Mouse (Mus musculus): ENCODE measurements around the gene Zfp651. TPM values are rescaled to one million over a fixed set of nuclear protein-coding genes. Genes with fewer than 3 reads are reported as not detected.

Zfp651 gene
- polyA plus RNA-seq (2016; fragmentation: Nextera tagmentation; extraction: Ambion mirVana): 10.9 and 13.3 TPM in 2 replicates

DNA sequence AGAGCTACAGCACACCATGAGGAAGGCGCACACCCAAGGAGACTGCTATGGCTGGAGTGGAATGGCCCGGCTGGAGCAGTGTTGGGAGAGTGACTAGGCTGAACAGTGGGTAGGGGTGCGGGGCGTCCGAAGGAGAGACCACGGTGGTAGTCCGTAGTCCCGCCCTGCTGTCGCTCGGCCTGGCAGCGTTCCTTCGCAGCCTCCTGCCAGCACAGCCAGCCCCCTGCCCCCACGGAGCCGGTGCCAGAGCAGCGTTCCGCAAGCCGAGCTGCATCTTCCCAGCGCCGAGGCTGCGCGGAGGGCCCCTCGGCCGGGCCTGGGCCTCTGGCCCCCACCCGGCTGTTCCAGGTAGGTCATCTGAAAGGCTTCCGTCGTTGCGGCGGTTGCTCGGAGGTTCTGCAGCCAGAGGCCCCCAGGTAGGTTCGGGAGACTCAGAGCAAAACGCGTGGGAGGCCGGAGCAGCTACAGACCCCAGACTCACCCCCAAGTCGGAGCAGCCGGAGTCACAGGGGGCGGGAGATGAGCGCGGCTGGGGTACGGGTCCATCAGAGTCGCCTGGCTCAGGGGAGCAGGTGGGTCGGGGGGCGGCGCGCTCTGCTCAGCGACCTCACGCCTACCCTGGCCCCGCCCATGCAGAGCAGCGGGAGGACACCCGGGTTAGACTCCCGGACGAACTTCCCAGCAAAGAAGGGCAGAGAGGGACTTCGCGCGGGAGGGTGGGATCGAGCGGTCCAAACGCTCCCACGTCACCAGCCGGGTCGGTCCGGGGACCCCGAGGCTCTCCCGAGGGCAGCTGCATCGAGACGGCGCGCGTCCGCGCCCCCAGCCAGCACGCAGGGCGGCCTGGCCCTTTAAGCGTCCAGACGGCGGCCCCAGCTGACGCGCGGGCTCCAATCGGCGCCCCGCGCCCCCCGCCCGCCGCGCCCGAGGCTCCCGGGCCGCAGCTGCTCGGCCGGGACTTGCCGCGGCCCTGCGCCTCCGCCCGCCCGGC lies at the start of gene Zfp651:
Gene Zfp651, plus strand, starts transcription at position 240 of the 991 bp plus-strand sequence.
- peaks cover 46% of the 10 kb centered on the region for H3K36me3 ChIP-seq
- peak within 1 kb of the TSS; percentile 84 for H3K9ac ChIP-seq (replicated peaks)
- no peaks in the 10 kb centered on the region for H3K9me3 ChIP-seq
- peak within 1 kb of the TSS; percentile 90 for H3K4me2 ChIP-seq (replicated peaks)
- H3K27me3 ChIP-seq: no peaks in the 10 kb centered on the region
- peak; percentile 84 for ATAC-seq (ENCODE audit: low FRiP score, low read depth)
- H3K4me1 ChIP-seq: peaks cover 32% of the 10 kb centered on the region
- H3K27ac ChIP-seq (replicated peaks): peak within 1 kb of the TSS; percentile 90
- H3K4me3 ChIP-seq: peak within 1 kb of the TSS; percentile 85
- under 1% methylated on average over 89 of the region's 97 CpGs for WGBS

GRCm38 (mm10) chr9:121709898-121710583 lies 49.1 kb upstream of the Zfp651 start, which contains the start of gene Ss18l2:
Gene Ss18l2 (plus strand): TSS chr9:121710329.
- H3K36me3 ChIP-seq: peaks cover 9% of the 10 kb centered on the region; the same call in 1 of the 2 replicates
- peak within 1 kb of the TSS; percentile 81 for H3K9ac ChIP-seq (replicated peaks)
- peak within 1 kb of the TSS; percentile 74 for H3K4me2 ChIP-seq (replicated peaks)
- peak within 1 kb of the TSS; percentile 61 for H3K4me3 ChIP-seq
- H3K27me3 ChIP-seq: peaks cover 12% of the 10 kb centered on the region; the same call in 1 of the 2 replicates
- peak; percentile 96 for ATAC-seq (ENCODE audit: low FRiP score, low read depth)
- peak within 1 kb of the TSS; percentile 86 for H3K27ac ChIP-seq (replicated peaks)
- no peaks in the 10 kb centered on the region for H3K9me3 ChIP-seq
- 6% methylated on average over 37 of the region's 37 CpGs for WGBS
- peaks cover 23% of the 10 kb centered on the region for H3K4me1 ChIP-seq

DNA sequence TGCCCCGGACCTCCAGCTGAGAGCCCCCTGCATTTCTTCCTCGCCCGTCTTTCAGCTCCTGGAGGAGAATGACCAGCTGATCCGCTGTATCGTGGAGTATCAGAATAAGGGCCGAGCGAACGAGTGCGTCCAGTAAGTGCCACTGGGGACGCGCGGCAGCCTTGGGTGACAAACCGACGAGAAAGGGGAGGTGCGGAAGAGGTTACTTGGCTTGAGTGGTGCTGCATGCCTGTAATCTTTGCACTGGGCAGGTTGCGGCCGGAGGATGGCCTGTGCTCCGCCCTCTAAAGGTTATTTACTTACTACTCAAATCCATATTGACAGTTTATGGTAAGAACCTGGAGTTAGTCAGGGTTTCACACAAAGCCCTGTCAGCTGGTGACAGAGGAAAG lies 48.5 kb upstream of the Zfp651 start:
- peaks cover 12% of the 10 kb centered on the region; the same call in 1 of the 2 replicates for H3K27me3 ChIP-seq
- peak overlapping the region; percentile 81 for H3K9ac ChIP-seq (replicated peaks)
- H3K9me3 ChIP-seq: no peaks in the 10 kb centered on the region
- peaks cover 9% of the 10 kb centered on the region; the same call in 1 of the 2 replicates for H3K36me3 ChIP-seq
- peak; percentile 39 for ATAC-seq (ENCODE audit: low FRiP score, low read depth)
- H3K4me1 ChIP-seq: peaks cover 18% of the 10 kb centered on the region
- H3K4me2 ChIP-seq (replicated peaks): peak overlapping the region; percentile 74
- WGBS: under 1% methylated on average over 18 of the region's 18 CpGs
- H3K27ac ChIP-seq (replicated peaks): peak overlapping the region; percentile 86
- peak overlapping the region; percentile 61 for H3K4me3 ChIP-seq

DNA sequence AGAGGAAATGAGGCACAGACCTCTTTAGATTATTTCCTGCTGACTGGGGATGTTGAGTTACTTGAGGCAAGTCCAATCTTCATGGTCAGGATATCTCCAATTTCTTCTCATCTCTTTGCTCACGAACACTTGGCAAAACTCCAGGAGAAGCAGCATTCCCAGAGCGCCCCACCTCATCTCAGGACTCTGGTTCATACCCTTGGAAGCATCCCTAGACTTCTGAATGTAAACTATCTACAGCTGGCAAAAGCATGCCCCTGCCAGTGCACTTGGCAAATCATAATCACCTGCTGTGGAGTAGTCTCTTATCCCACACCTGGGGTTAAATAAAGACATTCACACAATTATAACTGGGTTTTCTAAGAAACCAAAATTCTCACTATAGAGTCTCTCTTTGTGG lies 42.1 kb upstream of the Zfp651 start:
- Histone ChIP-seq H3K27me3 (no peaks in the 10 kb centered on the region), H3K9me3 (no peaks in the 10 kb centered on the region), H3K4me2 (replicated peaks) (no peak overlapping the region), H3K4me3 (no peak overlapping the region), H3K36me3 (peaks cover 9% of the 10 kb centered on the region; the same call in 1 of the 2 replicates), H3K27ac (replicated peaks) (no peak overlapping the region), H3K9ac (replicated peaks) (no peak overlapping the region), H3K4me1 (peaks cover 13% of the 10 kb centered on the region)
- WGBS: 83% methylated on average over 2 of the region's 2 CpGs
- ATAC-seq (ENCODE audit: low FRiP score, low read depth): no peak

DNA sequence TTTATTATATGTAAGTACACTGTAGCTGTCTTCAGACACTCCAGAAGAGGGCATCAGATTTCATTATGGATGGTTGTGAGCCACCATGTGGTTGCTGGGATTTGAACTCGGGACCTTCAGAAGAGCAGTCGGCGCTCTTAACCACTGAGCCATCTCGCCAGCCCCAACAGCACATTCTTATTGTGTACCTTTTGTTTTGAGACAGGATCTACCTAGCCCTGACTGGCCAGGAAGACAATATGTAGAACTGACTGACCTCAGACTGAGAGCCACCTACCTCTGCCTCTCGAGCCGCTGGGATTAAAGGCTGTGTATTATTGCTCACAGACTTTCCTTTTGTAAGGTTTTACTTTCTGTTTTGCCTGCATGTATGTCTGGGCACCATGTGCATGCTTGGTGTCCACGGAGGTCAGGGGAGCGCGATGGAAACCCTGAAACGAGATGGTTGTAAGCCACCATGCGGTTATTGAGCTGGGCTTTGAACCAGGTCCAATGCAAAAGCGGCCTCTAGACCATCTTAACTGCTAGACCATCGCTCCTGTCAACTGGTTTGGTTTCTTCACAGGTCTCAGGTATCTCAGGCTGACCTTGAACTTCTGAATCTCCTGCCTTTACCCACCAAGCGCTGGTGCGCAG lies 40.9 kb upstream of the Zfp651 start:
- Histone ChIP-seq H3K27me3 (no peaks in the 10 kb centered on the region), H3K36me3 (no peaks in the 10 kb centered on the region), H3K9ac (replicated peaks) (peak overlapping the region; percentile 96), H3K4me3 (peak overlapping the region; percentile 96), H3K27ac (replicated peaks) (peak overlapping the region; percentile 98), H3K4me2 (replicated peaks) (peak overlapping the region; percentile 61), H3K4me1 (peaks cover 13% of the 10 kb centered on the region), H3K9me3 (no peaks in the 10 kb centered on the region)
- peak; percentile 3; the same call in 1 of the 2 replicates for ATAC-seq (ENCODE audit: low FRiP score, low read depth)
- WGBS: 71% methylated on average over 15 of the region's 15 CpGs

GRCm38 (mm10) chr9:121718792-121719318 lies 40.3 kb upstream of the Zfp651 start, which contains the start of gene Nktr:
Gene Nktr (plus strand): TSS chr9:121719169.
- H3K9me3 ChIP-seq: no peaks in the 10 kb centered on the region
- ATAC-seq (ENCODE audit: low FRiP score, low read depth): peak; percentile 99
- WGBS: under 1% methylated on average over 58 of the region's 61 CpGs
- peak within 1 kb of the TSS; percentile 96 for H3K9ac ChIP-seq (replicated peaks)
- peak within 1 kb of the TSS; percentile 95 for H3K4me2 ChIP-seq (replicated peaks)
- H3K4me1 ChIP-seq: peaks cover 13% of the 10 kb centered on the region
- H3K4me3 ChIP-seq: peak within 1 kb of the TSS; percentile 96
- H3K27ac ChIP-seq (replicated peaks): peak within 1 kb of the TSS; percentile 98
- H3K27me3 ChIP-seq: no peaks in the 10 kb centered on the region
- no peaks in the 10 kb centered on the region for H3K36me3 ChIP-seq

GRCm38 (mm10) chr9:121719347-121720331 lies 39.5 kb upstream of the Zfp651 start:
- Histone ChIP-seq H3K36me3 (no peaks in the 10 kb centered on the region), H3K27ac (replicated peaks) (peak overlapping the region; percentile 98), H3K9me3 (no peaks in the 10 kb centered on the region), H3K27me3 (no peaks in the 10 kb centered on the region), H3K4me2 (replicated peaks) (peak overlapping the region; percentile 95), H3K9ac (replicated peaks) (peak overlapping the region; percentile 96), H3K4me1 (peaks cover 13% of the 10 kb centered on the region), H3K4me3 (peak overlapping the region; percentile 96)
- ATAC-seq (ENCODE audit: low FRiP score, low read depth): peak; percentile 75; the same call in 1 of the 2 replicates
- WGBS: under 1% methylated on average over 55 of the region's 87 CpGs

DNA sequence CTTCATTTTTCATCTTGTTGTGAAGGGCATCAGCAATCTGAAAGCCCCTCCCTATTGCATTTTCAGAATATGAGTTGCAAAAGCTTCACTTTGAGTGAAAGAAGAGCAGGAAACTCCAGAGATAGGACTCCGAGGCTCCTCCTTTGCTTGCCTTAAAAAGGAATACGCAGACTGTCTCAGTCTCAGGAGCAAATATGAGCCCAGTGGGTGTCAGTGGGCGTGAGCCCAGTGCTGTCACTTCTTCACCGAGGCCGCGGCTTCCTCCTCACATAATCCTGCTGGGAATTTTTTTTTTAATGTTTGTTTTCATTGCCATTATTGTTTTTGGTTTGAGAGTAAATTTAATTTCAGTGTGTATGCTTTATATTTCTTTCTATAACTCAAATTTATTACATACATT lies 18.6 kb upstream of the Zfp651 start:
- Histone ChIP-seq H3K4me3 (no peak overlapping the region), H3K36me3 (peaks cover 46% of the 10 kb centered on the region), H3K4me1 (no peaks in the 10 kb centered on the region), H3K4me2 (replicated peaks) (no peak overlapping the region), H3K9ac (replicated peaks) (no peak overlapping the region), H3K27ac (replicated peaks) (no peak overlapping the region), H3K27me3 (no peaks in the 10 kb centered on the region), H3K9me3 (no peaks in the 10 kb centered on the region)
- no peak for ATAC-seq (ENCODE audit: low FRiP score, low read depth)
- WGBS: 88% methylated on average over 6 of the region's 6 CpGs

DNA sequence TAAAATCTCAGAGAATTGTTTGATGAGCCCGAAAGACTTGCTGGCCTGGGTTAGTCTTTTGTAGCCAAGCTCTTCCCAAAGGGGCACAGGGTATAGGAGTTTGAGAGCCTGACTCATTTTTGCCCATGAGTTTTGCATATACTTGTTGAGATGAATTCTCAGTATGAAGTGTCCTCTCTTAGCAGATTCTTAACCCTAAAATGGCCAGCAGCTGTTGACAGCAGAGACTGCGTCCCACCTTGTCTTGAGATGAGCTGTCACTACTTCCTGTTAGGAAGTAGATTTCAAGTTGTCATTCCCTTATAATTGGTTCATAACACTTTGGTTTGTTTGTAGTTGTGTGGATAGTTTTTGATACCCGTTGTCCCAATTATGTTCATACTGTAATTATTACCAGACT lies 18.0 kb upstream of the Zfp651 start:
- no peak overlapping the region for H3K27ac ChIP-seq (replicated peaks)
- no peak overlapping the region for H3K9ac ChIP-seq (replicated peaks)
- no peaks in the 10 kb centered on the region for H3K4me1 ChIP-seq
- WGBS: 96% methylated on average over 3 of the region's 3 CpGs
- peaks cover 51% of the 10 kb centered on the region for H3K36me3 ChIP-seq
- no peak for ATAC-seq (ENCODE audit: low FRiP score, low read depth)
- no peaks in the 10 kb centered on the region for H3K9me3 ChIP-seq
- H3K4me2 ChIP-seq (replicated peaks): no peak overlapping the region
- no peaks in the 10 kb centered on the region for H3K27me3 ChIP-seq
- H3K4me3 ChIP-seq: no peak overlapping the region

- Histone ChIP-seq H3K4me1 (no peaks in the 10 kb centered on the region), H3K4me3 (no peak overlapping the region), H3K9ac (replicated peaks) (no peak overlapping the region), H3K27me3 (no peaks in the 10 kb centered on the region), H3K36me3 (peaks cover 80% of the 10 kb centered on the region), H3K27ac (replicated peaks) (no peak overlapping the region), H3K4me2 (replicated peaks) (no peak overlapping the region), H3K9me3 (no peaks in the 10 kb centered on the region)
- 94% methylated on average over 8 of the region's 8 CpGs for WGBS
- ATAC-seq (ENCODE audit: low FRiP score, low read depth): no peak
Observed at GRCm38 (mm10) chr9:121744051-121744450, 15.1 kb upstream of the Zfp651 start.
